Mouse (Mus musculus) activated CD4-positive, CD25-positive, alpha-beta regulatory T cell (primary cell): Measurements from ENCODE around the gene Tusc2. TPM values are rescaled to one million over a fixed set of nuclear protein-coding genes. Genes with fewer than 3 reads are reported as not detected.

Source experiments
- polyA plus RNA-seq, 2 experiments: library from polyadenylated mRNA; unstranded; fragments of 100-300 nt; shearing (Covaris generic); gene quantifications; one replicate each; pipeline ENCODE4 v1.2.1; 2017

Tusc2 gene
- polyA plus RNA-seq, result 10 to 100 TPM; 37.4 to 44.3 TPM

GRCm38 (mm10) chr9:107563029-107563581 lies at the start of gene Tusc2:
TSS of gene Tusc2 (plus strand) at chr9:107563255.

DNA sequence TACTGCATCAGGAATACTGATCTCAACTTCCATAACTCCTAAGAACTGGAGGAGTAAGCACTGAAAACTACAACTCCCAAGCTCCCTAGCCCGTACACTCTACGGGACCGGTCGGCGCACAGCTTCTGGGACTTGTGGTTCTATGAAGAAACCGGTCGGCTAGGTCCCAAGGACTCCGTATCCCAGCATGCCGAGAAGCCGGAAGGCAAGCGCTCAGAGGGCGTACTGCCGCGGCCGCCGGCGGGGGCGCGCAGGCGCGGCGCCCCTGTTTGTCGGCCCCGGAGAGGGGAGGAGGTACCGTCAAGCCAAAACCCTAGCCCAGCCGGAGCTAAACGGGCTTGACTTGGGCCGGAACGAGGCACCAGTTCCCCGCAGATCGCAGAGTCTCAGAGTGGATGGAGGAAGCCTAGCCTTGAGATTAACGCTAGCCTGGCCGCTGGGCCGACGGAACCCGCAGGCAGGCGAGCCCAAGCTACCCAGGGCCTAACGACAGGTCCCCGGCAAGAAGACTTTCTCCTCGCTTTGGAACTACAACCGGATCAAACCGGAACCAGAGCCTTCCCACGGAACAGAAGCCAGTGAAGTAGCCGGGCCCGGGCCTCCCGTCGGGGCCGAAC lies 29.2 kb upstream of the Tusc2 start, which contains the start of gene Tmem115:
Gene Tmem115, plus strand, starts transcription at position 155 of the 617 bp plus-strand sequence.

DNA sequence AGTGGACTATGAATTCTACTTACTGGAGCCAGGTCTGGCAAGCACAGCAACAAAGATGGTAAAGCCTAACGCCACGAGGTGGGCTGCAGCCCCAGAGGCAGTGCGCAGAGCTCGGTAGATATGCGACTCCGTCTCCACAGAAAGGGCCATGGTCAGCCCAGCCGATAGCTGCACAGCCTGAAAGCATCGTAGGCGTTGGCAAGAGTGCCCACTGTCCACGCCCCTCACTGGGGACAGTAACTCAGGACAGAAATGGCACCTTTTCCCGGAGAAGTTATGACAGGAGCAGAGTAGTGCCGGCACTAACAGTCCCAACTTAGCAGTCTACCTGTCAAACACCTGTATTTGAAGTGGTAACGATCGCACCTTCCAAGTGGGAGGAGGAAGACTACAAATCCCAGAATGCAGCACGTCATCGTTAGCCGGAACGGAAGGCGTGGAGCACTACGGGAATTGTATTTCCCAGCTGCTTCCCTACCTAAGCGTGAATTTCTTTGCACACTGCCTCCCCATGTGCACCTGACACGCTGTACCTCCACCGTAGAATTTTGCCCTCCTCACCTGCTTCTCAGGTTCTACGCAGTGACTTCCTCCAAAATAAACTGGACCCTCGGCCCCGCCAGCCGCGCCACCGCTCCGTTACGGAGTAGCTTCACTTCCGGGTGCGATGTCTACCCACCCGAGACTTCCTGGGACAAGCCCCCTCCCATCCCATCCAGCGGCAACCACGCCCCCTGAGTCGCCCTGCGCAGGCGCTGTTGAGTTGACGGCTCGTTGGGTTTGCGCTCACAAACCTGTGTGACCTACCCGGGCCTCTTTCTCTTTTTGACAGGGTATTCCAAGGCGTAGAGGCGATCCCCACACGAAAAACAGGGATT lies 21.3 kb upstream of the Tusc2 start, which contains the start of the genes Cyb561d2 and Nprl2:
Gene Cyb561d2, minus strand, starts transcription at position 720 of the 878 bp plus-strand sequence.
Gene Nprl2, plus strand, starts transcription at position 753 of the 878 bp plus-strand sequence.

GRCm38 (mm10) chr9:107547026-107547425 lies 16.0 kb upstream of the Tusc2 start, which contains the start of gene Zmynd10:
TSS of gene Zmynd10 (plus strand) at chr9:107547298.

GRCm38 (mm10) chr9:107551117-107551889 lies 11.8 kb upstream of the Tusc2 start, which contains the start of gene Rassf1:
TSS of gene Rassf1 (plus strand) at chr9:107551555.

DNA sequence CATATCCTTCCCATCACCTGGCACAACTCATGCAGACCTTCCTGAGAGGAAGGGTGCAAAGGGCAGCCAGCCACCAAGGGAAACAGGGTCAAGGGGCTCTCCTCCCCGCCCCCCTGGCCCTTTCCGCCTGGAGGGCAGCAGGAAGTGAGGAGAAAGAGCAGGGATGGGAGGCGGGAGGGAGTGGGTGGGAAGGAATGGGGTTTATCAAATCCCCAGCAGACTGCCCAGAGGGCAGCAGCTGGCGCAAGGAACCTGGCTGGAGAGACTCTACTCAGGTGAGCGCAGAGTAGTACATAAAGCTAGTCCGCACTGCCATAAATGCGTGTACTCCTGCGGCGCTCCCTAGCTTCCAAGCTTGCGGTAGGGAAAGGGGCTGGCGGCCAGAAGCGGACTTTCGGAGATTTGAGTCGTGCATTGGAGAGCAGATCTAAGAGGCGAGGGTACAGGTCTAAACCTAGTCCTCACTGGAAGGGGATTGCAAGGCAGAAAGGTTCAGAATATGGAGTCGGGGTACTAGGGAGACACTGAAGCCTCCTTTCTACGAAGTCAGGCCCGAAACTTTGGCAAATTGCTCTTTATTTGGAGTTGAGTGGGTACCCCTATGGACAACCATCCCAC lies 4.8 kb downstream of the Tusc2 start, which contains the start of gene Hyal2:
Gene Hyal2, plus strand, starts transcription at position 244 of the 618 bp plus-strand sequence.

GRCm38 (mm10) chr9:107576357-107577107 lies 13.5 kb downstream of the Tusc2 start, which contains the start of gene Hyal1:
TSS of gene Hyal1 (plus strand) at chr9:107576927.

GRCm38 (mm10) chr9:107578587-107578986 lies 15.5 kb downstream of the Tusc2 start, which contains the start of gene Naa80:
TSS of gene Naa80 (plus strand) at chr9:107578887.

DNA sequence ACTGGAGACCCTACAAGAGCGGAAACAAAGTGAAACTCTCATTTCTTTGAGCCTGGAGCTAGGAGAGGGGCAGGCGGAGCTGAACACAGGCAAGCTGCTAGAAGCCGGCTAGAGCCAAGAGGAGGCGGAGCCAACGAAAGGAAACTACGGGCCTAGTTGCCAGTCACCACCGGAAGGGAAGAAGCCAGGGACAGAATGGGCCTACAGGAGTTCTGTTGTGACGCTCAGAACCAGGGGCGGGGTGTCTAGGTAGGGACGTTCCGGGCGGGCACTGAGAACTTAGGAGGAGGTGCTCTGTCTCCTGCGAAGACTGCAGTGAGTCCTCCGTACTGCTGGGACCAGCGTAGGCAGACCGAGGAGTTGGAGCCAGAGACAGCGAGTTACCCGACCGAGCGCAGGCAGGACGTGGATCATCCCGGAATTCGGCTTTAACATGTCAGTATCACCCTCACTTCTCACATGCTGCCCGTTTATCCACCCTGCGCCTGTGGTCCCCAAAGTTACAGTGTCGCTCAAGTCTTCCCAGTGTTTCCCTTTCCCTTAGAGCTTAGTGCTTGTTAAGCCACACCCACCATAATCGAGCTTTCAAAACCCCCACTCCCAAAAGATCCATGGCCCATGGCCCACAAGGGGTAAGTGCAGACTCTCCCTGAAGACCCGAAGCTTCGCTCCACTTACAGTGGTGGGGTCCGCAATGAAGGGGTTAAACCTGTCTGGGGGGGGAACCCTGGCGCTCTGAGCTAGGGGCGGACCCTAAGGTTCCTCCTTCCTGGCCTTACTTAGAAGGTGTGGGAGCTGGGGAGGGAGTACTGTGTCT lies 17.7 kb downstream of the Tusc2 start, which contains the start of gene Hyal3:
Gene Hyal3, plus strand, starts transcription at position 318 of the 817 bp plus-strand sequence.

GRCm38 (mm10) chr9:107586974-107587832 lies 24.1 kb downstream of the Tusc2 start, which contains the start of gene Ifrd2:
TSS of gene Ifrd2 (plus strand) at chr9:107587642.

DNA sequence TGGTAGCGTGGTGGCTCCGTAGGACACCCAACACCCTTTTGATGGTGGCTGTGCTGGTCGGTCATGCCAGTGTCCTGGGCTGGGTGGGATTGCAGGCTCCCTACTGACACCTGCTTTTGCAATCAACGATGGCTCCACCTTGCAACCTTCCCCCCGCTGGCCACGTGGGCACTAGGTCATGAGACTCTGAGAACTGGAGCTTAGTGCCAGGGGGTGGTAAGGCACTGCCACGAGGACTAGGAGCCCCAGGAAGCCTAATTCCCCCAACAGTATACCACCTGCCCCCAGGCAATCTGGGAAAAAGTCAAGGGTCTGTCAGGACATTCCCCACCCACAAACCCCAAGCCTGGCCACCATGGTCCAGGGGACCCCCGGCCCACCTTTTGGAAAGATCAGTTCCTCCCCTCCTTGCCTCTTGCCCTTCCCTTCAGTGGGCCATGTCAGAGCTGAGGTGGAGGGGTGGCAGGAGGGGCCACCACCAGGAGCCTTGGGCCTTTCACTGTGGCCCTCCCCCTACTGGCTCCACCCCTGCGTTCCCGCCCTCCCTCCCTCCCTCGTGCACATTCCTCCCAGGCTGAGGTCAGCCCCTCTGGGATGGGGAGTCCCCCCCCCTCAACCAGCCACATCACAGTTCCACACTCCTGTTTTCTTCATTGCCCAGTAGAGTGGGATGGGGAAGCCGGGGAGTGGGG lies 45.8 kb downstream of the Tusc2 start, which contains the start of gene Sema3b:
Gene Sema3b, minus strand, starts transcription at position 489 of the 692 bp plus-strand sequence.

Other genes starting within 250 kb of the Tusc2 start
- gene Hemk1, start 224.9 kb upstream of the Tusc2 start, polyA plus RNA-seq, result 10 to 100 TPM; 27.5 to 29.5 TPM
- 1 to 10 TPM; 4.2 to 7.3 TPM for gene 6430571L13Rik, start 222.7 kb upstream of the Tusc2 start, polyA plus RNA-seq
- gene Cacna2d2, start 163.6 kb upstream of the Tusc2 start, polyA plus RNA-seq, result under 1 TPM; 0.44 to 0.79 TPM
- gene Tmem115, start 29.3 kb upstream of the Tusc2 start, polyA plus RNA-seq, result 10 to 100 TPM; 35.0 to 47.6 TPM
- 10 to 100 TPM; 63.1 to 79.1 TPM for gene Cyb561d2, start 21.1 kb upstream of the Tusc2 start, polyA plus RNA-seq
- 10 to 100 TPM; 53.9 to 58.7 TPM for gene Nprl2, start 21.0 kb upstream of the Tusc2 start, polyA plus RNA-seq
- 1 to 10 TPM in 1 of 2 experiments, under 1 TPM in 1; 0.59 to 4.4 TPM for gene Zmynd10, start 16.0 kb upstream of the Tusc2 start, polyA plus RNA-seq
- gene Rassf1, start 11.7 kb upstream of the Tusc2 start, polyA plus RNA-seq, result 10 to 100 TPM; 70.8 to 86.0 TPM
- 10 to 100 TPM in 1 of 2 experiments, 1 to 10 TPM in 1; 7.5 to 15.3 TPM for gene Hyal2, start 4.7 kb downstream of the Tusc2 start, polyA plus RNA-seq
- 1 to 10 TPM; 3.1 to 4.6 TPM for gene Hyal1, start 13.7 kb downstream of the Tusc2 start, polyA plus RNA-seq
- gene Naa80, start 15.6 kb downstream of the Tusc2 start, polyA plus RNA-seq, result 10 to 100 TPM; 16.1 to 17.3 TPM
- gene Hyal3, start 17.6 kb downstream of the Tusc2 start, polyA plus RNA-seq, result under 1 TPM; 0.50 to 0.63 TPM
- gene Ifrd2, start 24.4 kb downstream of the Tusc2 start, polyA plus RNA-seq, result 10 to 100 TPM; 13.5 to 21.8 TPM
- not detected for gene Sema3b, start 46.0 kb downstream of the Tusc2 start, polyA plus RNA-seq
- gene Gnai2, start 72.1 kb downstream of the Tusc2 start, polyA plus RNA-seq, result 100 to 1,000 TPM; 909 to 958 TPM
- gene Slc38a3, start 106.3 kb downstream of the Tusc2 start, polyA plus RNA-seq, result under 1 TPM in 1 of 2 experiments, not detected in 1; 0.07 TPM
- gene Gnat1, start 116.5 kb downstream of the Tusc2 start, polyA plus RNA-seq, result not detected
- gene Sema3f, start 147.2 kb downstream of the Tusc2 start, polyA plus RNA-seq, result under 1 TPM in 1 of 2 experiments, not detected in 1; 0.06 TPM
- gene Rbm5, start 207.7 kb downstream of the Tusc2 start, polyA plus RNA-seq, result 100 to 1,000 TPM; 250 to 272 TPM